Mouse (Mus musculus) right cerebral cortex, postnatal 4 days (tissue): Measurements from ENCODE around the gene Tuba1b.
A peak's percentile ranks its signal among the peaks of the same experiment; 100 is the strongest.
"Not testable (repeated sequence)": the region's sequence is repeated elsewhere in the genome, so short reads cannot be mapped to it uniquely, and the experiment has no call there.

ENCODE experiments used
- DNase-seq: peaks from one replicate; pipeline ENCODE4 v3.0.0-alpha.2; 2022

Gene Tuba1b

GRCm38 (mm10) chr15:98953401-98954356 lies 19.3 kb upstream of the Tuba1b start, which contains the start of the genes Gm49450 and Tuba1a:
Gene Gm49450 (minus strand): TSS chr15:98953551.
Gene Tuba1a (minus strand): TSS chr15:98953703.
- peak; percentile 92 for DNase-seq

GRCm38 (mm10) chr15:98952751-98953400 lies 18.5 kb upstream of the Tuba1b start:
- peak; percentile 67 for DNase-seq

DNA sequence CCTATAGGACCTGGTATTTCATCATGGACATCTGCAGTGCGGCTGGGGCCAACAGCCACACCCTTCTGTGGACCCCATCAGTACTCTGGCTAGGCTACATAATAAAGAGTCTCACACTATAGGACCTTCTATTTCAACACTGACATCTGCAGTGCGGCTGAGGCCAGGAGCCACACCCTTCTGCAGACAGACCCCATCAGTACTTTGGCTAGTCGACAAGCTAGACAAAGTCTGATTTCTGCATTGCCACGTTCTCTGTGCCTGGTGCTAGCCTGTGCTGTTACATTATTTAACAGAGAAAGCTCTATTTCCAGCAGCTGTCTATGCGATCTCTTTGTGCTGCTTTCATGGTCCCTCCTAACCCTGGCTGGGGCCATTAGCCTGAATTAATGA lies 17.7 kb upstream of the Tuba1b start:
- no peak for DNase-seq

DNA sequence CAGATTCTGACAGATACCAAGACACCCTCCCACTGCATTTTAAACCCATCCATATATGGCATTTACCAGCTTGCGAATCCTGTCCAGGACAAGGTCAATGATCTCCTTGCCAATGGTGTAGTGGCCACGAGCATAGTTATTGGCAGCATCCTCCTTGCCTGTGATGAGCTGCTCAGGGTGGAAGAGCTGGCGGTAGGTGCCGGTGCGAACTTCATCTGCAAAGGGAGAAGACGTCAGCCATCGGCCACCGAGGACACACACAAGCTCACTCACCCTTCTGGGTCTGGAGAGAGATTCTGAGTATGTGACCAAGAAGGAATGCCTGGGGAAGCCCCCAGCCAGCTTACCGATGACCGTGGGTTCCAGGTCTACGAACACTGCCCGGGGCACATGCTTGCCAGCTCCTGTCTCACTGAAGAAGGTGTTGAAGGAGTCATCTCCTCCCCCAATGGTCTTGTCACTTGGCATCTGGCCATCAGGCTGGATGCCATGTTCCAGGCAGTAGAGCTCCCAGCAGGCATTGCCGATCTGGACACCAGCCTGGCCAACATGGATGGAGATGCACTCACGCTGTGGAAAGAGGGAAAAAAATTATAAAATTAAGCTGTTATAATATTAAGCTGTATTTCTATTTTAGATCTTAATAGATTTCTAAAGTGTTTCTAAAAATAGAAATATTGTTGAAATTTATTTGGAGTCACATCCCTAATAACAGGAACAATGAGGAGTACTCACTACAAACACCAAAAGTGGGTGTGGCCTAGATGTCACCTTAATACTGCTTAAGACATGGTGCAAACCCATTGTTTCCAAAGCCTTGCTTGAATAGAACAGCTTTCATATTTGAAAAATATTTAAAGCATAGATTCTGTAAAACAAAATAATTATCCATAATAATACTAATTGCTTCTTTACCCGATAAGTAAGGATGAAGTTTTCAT lies 17.0 kb upstream of the Tuba1b start:
- DNase-seq: not testable (repeated sequence)

GRCm38 (mm10) chr15:98949607-98949892 lies 15.2 kb upstream of the Tuba1b start:
- DNase-seq: no peak

- DNase-seq: no peak
Measured at GRCm38 (mm10) chr15:98948857-98949606, 14.7 kb upstream of the Tuba1b start.

GRCm38 (mm10) chr15:98948382-98948781 lies 14.0 kb upstream of the Tuba1b start:
- no peak for DNase-seq

- DNase-seq: no peak
Measured at GRCm38 (mm10) chr15:98947884-98948283, 13.5 kb upstream of the Tuba1b start.

GRCm38 (mm10) chr15:98943133-98943532 lies 8.8 kb upstream of the Tuba1b start:
- DNase-seq: no peak

DNA sequence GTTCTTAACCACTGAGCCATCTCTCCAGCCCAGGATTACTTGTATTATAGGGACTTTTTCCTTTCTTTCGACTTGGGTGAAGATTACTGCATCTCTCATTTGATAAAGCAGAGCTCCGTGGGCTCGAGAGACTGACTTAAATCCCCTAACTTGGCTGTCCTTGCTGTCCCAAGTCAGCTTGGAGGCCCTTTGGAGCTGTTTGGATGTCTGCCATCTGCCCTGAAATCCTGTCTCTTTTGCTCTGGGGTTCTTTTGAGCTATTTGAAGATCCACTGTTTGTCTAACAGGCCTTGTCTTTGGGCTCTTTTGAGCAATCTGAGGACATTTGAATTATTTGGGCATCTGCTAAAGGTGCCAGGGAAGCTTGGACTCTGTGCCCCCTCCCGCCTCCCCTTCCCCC lies 7.7 kb upstream of the Tuba1b start:
- DNase-seq: no peak

DNA sequence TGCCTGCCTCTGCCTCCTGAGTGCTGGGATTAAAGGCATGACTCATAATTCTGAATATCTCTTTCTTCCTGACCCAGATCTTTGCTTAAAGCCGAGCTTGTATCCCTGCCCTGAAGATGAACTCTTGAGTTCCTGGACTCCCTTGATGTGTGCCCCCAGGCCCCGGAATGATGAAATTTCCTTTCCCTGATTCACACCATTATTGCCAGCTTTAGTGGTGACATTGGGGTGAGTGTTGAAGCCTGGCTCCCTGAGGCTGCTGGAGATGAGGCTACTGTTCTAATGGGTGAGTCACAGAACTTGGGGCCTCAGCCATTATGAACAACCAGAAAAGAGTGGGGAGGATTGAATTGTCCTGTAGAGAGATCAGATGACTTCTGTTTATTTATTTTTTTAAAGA lies 7.2 kb upstream of the Tuba1b start:
- DNase-seq: no peak

DNA sequence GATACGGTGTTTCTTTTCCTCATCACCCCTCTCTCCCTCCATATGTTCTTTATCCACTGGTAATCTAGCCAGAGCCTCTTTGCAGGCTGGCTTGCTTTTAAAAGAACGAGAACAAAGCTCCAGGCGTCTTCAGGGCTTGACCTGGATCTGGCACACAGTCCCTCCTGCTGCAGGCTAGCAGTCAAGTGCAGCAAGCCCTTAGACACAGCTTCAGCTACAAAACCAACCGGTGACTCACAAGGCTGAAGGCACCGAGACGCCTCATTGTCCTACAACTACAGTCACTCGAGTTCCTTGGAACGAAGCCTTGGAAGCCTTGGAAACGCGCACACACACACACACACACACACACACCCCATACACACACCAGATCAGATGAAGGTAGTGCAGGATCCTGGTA lies 6.5 kb upstream of the Tuba1b start:
- DNase-seq: no peak

- DNase-seq: peak; percentile 97
Measured at GRCm38 (mm10) chr15:98933833-98934216, 540 bp downstream of the Tuba1b start.

GRCm38 (mm10) chr15:98933004-98933671 lies 1.2 kb downstream of the Tuba1b start:
- not testable (repeated sequence) for DNase-seq

DNA sequence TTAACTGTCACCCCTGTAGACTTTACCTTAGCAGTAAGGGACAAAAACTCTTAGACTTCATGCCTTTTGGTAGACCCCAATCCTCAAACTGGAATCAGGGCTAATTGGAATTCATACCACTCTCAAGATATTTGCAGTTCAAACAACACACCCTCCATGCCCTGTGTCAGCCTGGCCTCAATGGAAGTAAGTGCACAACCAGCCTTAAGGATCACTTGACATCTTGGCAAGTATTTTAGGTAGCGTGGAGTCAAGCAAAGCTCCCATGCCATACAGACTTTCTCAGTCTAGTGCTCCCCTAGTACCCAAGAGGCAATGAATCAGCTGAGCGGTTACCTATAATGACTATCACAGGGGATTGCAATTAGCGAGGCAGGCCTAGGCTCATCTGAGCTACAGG lies 3.4 kb downstream of the Tuba1b start:
- DNase-seq: no peak

- DNase-seq: no peak
Measured at GRCm38 (mm10) chr15:98930017-98930734, 4.2 kb downstream of the Tuba1b start.

DNA sequence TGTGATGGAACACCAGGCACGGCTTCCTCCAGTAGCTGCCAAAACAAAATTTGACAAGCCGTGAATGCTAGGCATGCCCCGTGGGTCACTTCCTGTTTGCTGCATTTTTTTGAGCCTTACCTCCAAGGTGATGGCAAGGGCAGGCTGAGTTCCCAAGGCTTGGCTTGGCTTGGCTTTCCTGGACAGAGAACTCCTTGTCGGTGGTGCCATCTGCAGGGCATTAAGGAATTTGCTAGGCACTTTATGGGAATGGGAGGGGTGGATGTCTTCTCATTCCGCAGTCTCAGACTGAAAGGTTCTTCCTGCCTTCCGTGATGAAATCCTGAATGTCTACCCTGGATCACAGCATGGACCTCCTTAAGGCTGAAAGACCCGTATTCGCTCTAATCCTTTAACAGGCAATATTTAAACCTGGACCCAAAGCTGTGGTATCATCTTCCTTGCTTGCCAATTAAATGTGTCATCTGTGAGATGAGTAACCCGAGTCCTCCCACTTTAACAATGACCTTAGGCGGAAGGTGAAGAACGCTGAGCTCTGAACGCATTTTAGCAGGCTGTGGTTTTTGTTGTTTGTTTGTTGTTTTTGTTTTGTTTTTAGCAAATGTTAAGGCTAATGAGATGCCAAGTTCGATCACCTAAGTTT lies 5.6 kb downstream of the Tuba1b start:
- peak; percentile 47 for DNase-seq

DNA sequence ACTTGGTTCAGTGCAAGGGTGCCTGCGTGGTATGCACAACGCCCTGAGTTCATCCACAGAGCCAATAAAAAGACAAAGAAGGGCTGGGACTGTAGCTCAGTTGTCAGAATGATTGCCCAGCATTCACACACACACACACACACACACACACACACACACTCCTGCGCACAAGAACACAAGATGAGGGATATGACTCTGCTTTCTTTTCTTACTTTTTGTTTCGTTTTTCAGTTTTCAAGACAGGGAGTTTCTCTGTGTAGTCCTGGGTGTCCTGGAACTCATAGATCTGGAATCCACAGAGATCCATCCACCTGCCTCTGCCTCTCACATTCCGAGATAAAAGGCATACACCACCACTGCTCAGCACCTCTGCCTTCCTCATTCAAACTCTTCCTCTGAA lies 6.8 kb downstream of the Tuba1b start:
- DNase-seq: no peak

- DNase-seq: no peak
Measured at GRCm38 (mm10) chr15:98924682-98925081, 9.7 kb downstream of the Tuba1b start.

DNA sequence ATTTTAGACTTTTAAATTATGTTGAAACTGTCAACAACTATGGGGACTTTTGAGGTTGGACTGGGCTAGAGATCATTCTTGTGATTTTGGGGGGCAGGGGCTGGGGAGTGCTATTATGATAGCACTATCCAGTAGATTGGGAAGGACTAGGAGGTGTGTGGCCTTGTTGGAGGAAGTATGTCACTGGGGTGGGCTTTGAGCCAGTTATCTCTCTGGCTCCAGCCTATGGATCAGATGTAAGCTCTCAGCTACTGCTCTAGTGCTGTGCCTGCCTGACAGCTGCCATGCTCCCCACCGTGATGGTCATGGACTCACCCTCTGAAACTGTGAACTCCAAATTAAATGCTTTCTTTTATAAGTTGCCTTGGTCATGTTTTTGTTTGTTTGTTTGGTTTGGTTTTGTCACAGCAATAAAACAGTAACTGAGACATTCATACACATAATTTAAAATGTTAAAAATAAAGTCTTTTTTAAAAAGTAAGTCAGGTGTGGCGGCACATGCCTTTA lies 11.3 kb downstream of the Tuba1b start:
- no peak for DNase-seq
